Mouse (Mus musculus) cerebellum, postnatal 14 days (tissue): ENCODE data around the gene Kif18b.

Experiments
- DNase-seq, 2 experiments: peaks; one replicate each; pipeline ENCODE4 v3.0.0; 2021; ENCODE audit warnings: mixed read lengths in 2 of 2

The Kif18b gene

GRCm38 (mm10) chr11:102880585-102881313 lies 44.2 kb downstream of the Kif18b start, which contains the start of the genes Eftud2 and Ccdc103:
Gene Eftud2 (minus strand): TSS chr11:102880985.
Gene Ccdc103 (plus strand): TSS chr11:102881204.
- peak; percentile 94 to 96 for DNase-seq

- no peak for DNase-seq
Measured at GRCm38 (mm10) chr11:102879558-102879957, 45.4 kb downstream of the Kif18b start.

GRCm38 (mm10) chr11:102874801-102875334 lies 50.1 kb downstream of the Kif18b start:
- DNase-seq, result peak; percentile 54 to 63

GRCm38 (mm10) chr11:102864272-102864671 lies 60.7 kb downstream of the Kif18b start:
- DNase-seq, result peak; percentile 85 to 89

GRCm38 (mm10) chr11:102859933-102860332 lies 65.0 kb downstream of the Kif18b start:
- DNase-seq, result peak; percentile 77 to 85

- DNase-seq, result peak; percentile 57 to 67
Measured at GRCm38 (mm10) chr11:102858951-102859350, 66.0 kb downstream of the Kif18b start.

- DNase-seq, result no peak
Measured at GRCm38 (mm10) chr11:102855941-102856340, 69.0 kb downstream of the Kif18b start.
